Mouse (Mus musculus) embryonic facial prominence, embryonic 12.5 days (tissue): ENCODE data around the gene Mob3b. TPM values are rescaled to one million over a fixed set of nuclear protein-coding genes. Genes with fewer than 3 reads are reported as not detected.

Experiments used
- ATAC-seq: fragments of 200-750 bp; cut with Nextera tagmentation; 2 replicates; pipeline ENCODE4 v1.8.0; 2017; ENCODE audit not compliant: insufficient number of reproducible peaks, insufficient read depth, low FRiP score, low TSS enrichment
- H3K27ac ChIP-seq: fragments of 300-500 bp; sonication (generic); 2 replicates; pipeline ENCODE4 v1.5.1; 2016; ENCODE audit warnings: mild to moderate bottlenecking
- H3K27me3 ChIP-seq: fragments of 300-500 bp; sonication (generic); 2 replicates; pipeline ENCODE4 v1.6.1; 2016; ENCODE audit warnings: mild to moderate bottlenecking, moderate library complexity
- H3K36me3 ChIP-seq: fragments of 300-500 bp; sonication (generic); 2 replicates; pipeline ENCODE4 v1.6.1; 2016; ENCODE audit warnings: mild to moderate bottlenecking
- H3K4me1 ChIP-seq: fragments of 300-500 bp; sonication (generic); 2 replicates; pipeline ENCODE4 v1.6.1; 2016
- H3K4me2 ChIP-seq: fragments of 300-500 bp; sonication (generic); replicated peaks from 2 replicates; pipeline ENCODE4 v1.6.1; 2016; ENCODE audit warnings: mild to moderate bottlenecking, moderate library complexity
- H3K4me3 ChIP-seq: fragments of 300-500 bp; sonication (generic); 2 replicates; pipeline ENCODE4 v1.5.1; 2016; ENCODE audit warnings: mild to moderate bottlenecking
- H3K9ac ChIP-seq: fragments of 300-500 bp; sonication (generic); 2 replicates; pipeline ENCODE4 v1.6.1; 2016; ENCODE audit warnings: mild to moderate bottlenecking, moderate library complexity
- H3K9me3 ChIP-seq: fragments of 300-500 bp; sonication (generic); 2 replicates; pipeline ENCODE4 v1.6.1; 2016; ENCODE audit warnings: mild to moderate bottlenecking, moderate library complexity
- WGBS: fragments of 180-500 bp; shearing (Covaris S2); methylation state at CpG from one replicate; pipeline ENCODE4 v1.1.7; 2016; 5-methylcytosine and 5-hydroxymethylcytosine counted together
- polyA plus RNA-seq: library from polyadenylated mRNA; unstranded; fragments of >200 nt; fragmentation: Nextera tagmentation; extraction: Ambion mirVana; gene quantifications from 2 replicates; pipeline ENCODE4 v1.2.1, GENCODE M21; 2016

Gene Mob3b
- polyA plus RNA-seq, 1 experiment from 2014 or later, result 16.6 TPM

GRCm38 (mm10) chr4:35126776-35127175 is 30.5 kb downstream of the Mob3b start:
- no peak for ATAC-seq
- H3K4me1 ChIP-seq, result peaks cover 24% of the 10 kb centered on the region
- 78% methylated on average over 9 of the region's 9 CpGs for WGBS

GRCm38 (mm10) chr4:35125299-35125777 is 31.9 kb downstream of the Mob3b start:
- Histone ChIP-seq H3K4me2 (no peak overlapping the region), H3K4me1 (peaks cover 30% of the 10 kb centered on the region), H3K9ac (no peak overlapping the region), H3K9me3 (no peaks in the 10 kb centered on the region), H3K27me3 (no peaks in the 10 kb centered on the region), H3K27ac (no peak overlapping the region), H3K4me3 (no peak overlapping the region), H3K36me3 (no peaks in the 10 kb centered on the region)
- ATAC-seq, result peak; percentile 70; the same call in 1 of the 2 replicates
- 12% methylated on average over 5 of the region's 6 CpGs for WGBS

More at GRCm38 (mm10) chr4:35126776-35127175, 30.5 kb downstream of the Mob3b start:
- Histone ChIP-seq H3K9me3 (no peaks in the 10 kb centered on the region), H3K27me3 (no peaks in the 10 kb centered on the region), H3K36me3 (no peaks in the 10 kb centered on the region), H3K9ac (no peak overlapping the region), H3K4me3 (no peak overlapping the region), H3K27ac (no peak overlapping the region), H3K4me2 (no peak overlapping the region)

- 82% methylated on average over 11 of the region's 11 CpGs for WGBS
- Histone ChIP-seq H3K4me2 (no peak overlapping the region), H3K4me1 (peaks cover 29% of the 10 kb centered on the region), H3K27me3 (no peaks in the 10 kb centered on the region), H3K4me3 (no peak overlapping the region), H3K9me3 (no peaks in the 10 kb centered on the region), H3K27ac (no peak overlapping the region), H3K36me3 (no peaks in the 10 kb centered on the region), H3K9ac (no peak overlapping the region)
- no peak for ATAC-seq
These were observed 33.3 kb downstream of the Mob3b start for GRCm38 (mm10) chr4:35124027-35124426.

- Histone ChIP-seq H3K9me3 (no peaks in the 10 kb centered on the region), H3K27me3 (no peaks in the 10 kb centered on the region), H3K36me3 (no peaks in the 10 kb centered on the region), H3K9ac (no peak overlapping the region), H3K4me2 (no peak overlapping the region), H3K4me1 (peaks cover 29% of the 10 kb centered on the region), H3K27ac (no peak overlapping the region), H3K4me3 (no peak overlapping the region)
- WGBS, result 74% methylated on average over 5 of the region's 5 CpGs
- no peak for ATAC-seq
These were observed 34.2 kb downstream of the Mob3b start for GRCm38 (mm10) chr4:35123087-35123486.

- H3K36me3 ChIP-seq, result no peaks in the 10 kb centered on the region
- no peak overlapping the region for H3K27ac ChIP-seq
These were observed 36.2 kb downstream of the Mob3b start for GRCm38 (mm10) chr4:35121060-35121459.

GRCm38 (mm10) chr4:35120575-35120974 is 36.7 kb downstream of the Mob3b start:
- no peak for ATAC-seq
- Histone ChIP-seq H3K4me2 (no peak overlapping the region), H3K27ac (no peak overlapping the region), H3K4me3 (no peak overlapping the region), H3K4me1 (peaks cover 28% of the 10 kb centered on the region), H3K9ac (no peak overlapping the region), H3K27me3 (no peaks in the 10 kb centered on the region), H3K36me3 (no peaks in the 10 kb centered on the region), H3K9me3 (no peaks in the 10 kb centered on the region)
- 80% methylated on average over 8 of the region's 8 CpGs for WGBS

More at GRCm38 (mm10) chr4:35121060-35121459, 36.2 kb downstream of the Mob3b start:
- Histone ChIP-seq H3K4me2 (peak overlapping the region; percentile 22; the same call in 1 of the 2 replicates), H3K4me3 (no peak overlapping the region), H3K4me1 (peaks cover 29% of the 10 kb centered on the region), H3K27me3 (no peaks in the 10 kb centered on the region), H3K9ac (no peak overlapping the region), H3K9me3 (no peaks in the 10 kb centered on the region)
- no peak for ATAC-seq
- WGBS, result 29% methylated on average over 12 of the region's 12 CpGs

GRCm38 (mm10) chr4:35120159-35120558 is 37.1 kb downstream of the Mob3b start:
- no peak for ATAC-seq
- no peaks in the 10 kb centered on the region for H3K9me3 ChIP-seq
- H3K4me1 ChIP-seq, result peaks cover 24% of the 10 kb centered on the region
- no peak overlapping the region for H3K27ac ChIP-seq
- no peak overlapping the region for H3K9ac ChIP-seq
- H3K36me3 ChIP-seq, result no peaks in the 10 kb centered on the region
- 50% methylated on average over 4 of the region's 4 CpGs for WGBS
- H3K27me3 ChIP-seq, result no peaks in the 10 kb centered on the region
- H3K4me3 ChIP-seq, result no peak overlapping the region
- H3K4me2 ChIP-seq, result no peak overlapping the region

- no peaks in the 10 kb centered on the region for H3K9me3 ChIP-seq
- no peak for ATAC-seq
- no peaks in the 10 kb centered on the region for H3K27me3 ChIP-seq
- H3K4me2 ChIP-seq, result no peak overlapping the region
- H3K9ac ChIP-seq, result no peak overlapping the region
- H3K27ac ChIP-seq, result no peak overlapping the region
- H3K4me3 ChIP-seq, result no peak overlapping the region
- H3K4me1 ChIP-seq, result peaks cover 22% of the 10 kb centered on the region
- no peaks in the 10 kb centered on the region for H3K36me3 ChIP-seq
- WGBS, result 81% methylated on average over 2 of the region's 2 CpGs
These were observed 38.4 kb downstream of the Mob3b start for GRCm38 (mm10) chr4:35118851-35119250.

- H3K4me2 ChIP-seq, result no peak overlapping the region
- no peak for ATAC-seq
- H3K9ac ChIP-seq, result no peak overlapping the region
- no peaks in the 10 kb centered on the region for H3K27me3 ChIP-seq
- 90% methylated on average over 3 of the region's 3 CpGs for WGBS
- no peak overlapping the region for H3K27ac ChIP-seq
- peaks cover 16% of the 10 kb centered on the region for H3K4me1 ChIP-seq
- no peak overlapping the region for H3K4me3 ChIP-seq
- H3K9me3 ChIP-seq, result no peaks in the 10 kb centered on the region
- no peaks in the 10 kb centered on the region for H3K36me3 ChIP-seq
These were observed 40.1 kb downstream of the Mob3b start for GRCm38 (mm10) chr4:35117144-35117543.

GRCm38 (mm10) chr4:35115933-35116332 is 41.4 kb downstream of the Mob3b start:
- H3K4me2 ChIP-seq, result no peak overlapping the region
- ATAC-seq, result no peak
- no peak overlapping the region for H3K9ac ChIP-seq
- 67% methylated on average over 6 of the region's 6 CpGs for WGBS
- H3K4me1 ChIP-seq, result peaks cover 11% of the 10 kb centered on the region
- no peak overlapping the region for H3K4me3 ChIP-seq
- no peaks in the 10 kb centered on the region for H3K9me3 ChIP-seq
- H3K36me3 ChIP-seq, result no peaks in the 10 kb centered on the region
- H3K27ac ChIP-seq, result no peak overlapping the region
- no peaks in the 10 kb centered on the region for H3K27me3 ChIP-seq

- H3K4me1 ChIP-seq, result peaks cover 4% of the 10 kb centered on the region; the same call in 1 of the 2 replicates
- 75% methylated on average over 2 of the region's 2 CpGs for WGBS
- H3K9ac ChIP-seq, result no peak overlapping the region
- H3K27ac ChIP-seq, result no peak overlapping the region
- no peak overlapping the region for H3K4me3 ChIP-seq
- H3K27me3 ChIP-seq, result no peaks in the 10 kb centered on the region
- H3K4me2 ChIP-seq, result no peak overlapping the region
- H3K36me3 ChIP-seq, result no peaks in the 10 kb centered on the region
- no peak for ATAC-seq
- H3K9me3 ChIP-seq, result no peaks in the 10 kb centered on the region
These were observed 42.3 kb downstream of the Mob3b start for GRCm38 (mm10) chr4:35114950-35115349.

GRCm38 (mm10) chr4:35113516-35114248 is 43.6 kb downstream of the Mob3b start:
- no peak for ATAC-seq
- WGBS, result 77% methylated on average over 13 of the region's 13 CpGs

More at GRCm38 (mm10) chr4:35113516-35114248, 43.6 kb downstream of the Mob3b start:
- H3K4me3 ChIP-seq, result no peak overlapping the region
- no peak overlapping the region for H3K4me2 ChIP-seq
- peaks cover 4% of the 10 kb centered on the region; the same call in 1 of the 2 replicates for H3K4me1 ChIP-seq
- no peak overlapping the region for H3K27ac ChIP-seq
- no peaks in the 10 kb centered on the region for H3K36me3 ChIP-seq
- H3K27me3 ChIP-seq, result no peaks in the 10 kb centered on the region
- no peaks in the 10 kb centered on the region for H3K9me3 ChIP-seq
- no peak overlapping the region for H3K9ac ChIP-seq
